Comparison of ENCODE assay signal across 14 mouse cellular contexts in the genomic region with DNA sequence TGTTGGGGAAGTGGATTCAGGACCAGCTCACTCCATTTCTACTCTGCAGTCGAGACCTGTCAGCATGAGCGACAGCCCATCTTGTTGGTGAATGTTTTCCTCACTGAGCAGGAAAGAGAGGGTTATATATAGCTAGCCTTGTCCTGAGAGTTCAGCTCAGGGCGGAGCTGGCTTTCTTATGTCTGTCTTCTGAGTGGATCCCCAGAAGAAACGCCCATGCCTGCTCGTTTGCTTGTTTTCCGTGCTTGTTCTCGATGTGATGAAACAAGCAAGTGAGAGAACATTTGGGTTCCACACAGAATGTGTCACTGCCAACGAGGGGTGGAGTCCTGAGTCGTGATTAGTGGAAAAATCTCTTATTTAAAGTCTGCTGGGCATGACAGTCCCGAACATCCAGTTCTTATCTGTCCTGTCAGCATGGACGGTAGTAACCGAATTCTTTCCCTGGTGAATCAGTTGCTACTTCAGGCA. TPM values are rescaled to one million over a fixed set of nuclear protein-coding genes. Genes with fewer than 3 reads are reported as not detected.
A peak's percentile ranks its signal among the peaks of the same experiment; 100 is the strongest.
DNase-seq lines count a peak whose midpoint lies in the region; ATAC-seq and TF ChIP-seq lines count a peak whose summit lies in the region.
"Had no signal": no experiment of that assay in that cellular context is flagged by ENCODE, and none has a peak within 500 bp of the region (broad histone marks: within the 10 kb centered on the region; RNA-seq: fewer than 3 reads in every experiment).

No protein-coding gene starts in this region.

- intact Hi-C loops in gastrocnemius, postnatal 36 days (cut with DNase I): no loop called here
- intact Hi-C loops in left cerebral cortex, postnatal 36 days (cut with DNase I): no loop called here

- ATAC-seq in heart, embryonic 16.5 days (replicated peaks; ENCODE audit: extremely low read depth, insufficient read depth, low FRiP score): peak; percentile 70
- ATAC-seq in lung, postnatal 0 days: peak; percentile 82

- no peaks in the 10 kb centered on the region for H3K9me3 ChIP-seq in heart, embryonic 16.5 days (replicated peaks; ENCODE audit: control insufficient read depth, low read length)
- H3K9me3 ChIP-seq in lung, postnatal 0 days (ENCODE audit: low read length): no peaks in the 10 kb centered on the region
- H3K9me3 ChIP-seq: embryonic facial prominence, embryonic 15.5 days had no signal

- H3K27ac ChIP-seq in heart, embryonic 16.5 days (ENCODE audit: low read length): peak overlapping the region; percentile 84
- peak overlapping the region; percentile 23; the same call in 1 of the 2 replicates for H3K27ac ChIP-seq in lung, postnatal 0 days (ENCODE audit: low read length)
- H3K27ac ChIP-seq: embryonic facial prominence, embryonic 15.5 days had no signal

- peak; percentile 36 for DNase-seq in gastrocnemius, postnatal 25 days
- DNase-seq in gastrocnemius, postnatal 36 days: no peak
- peak; percentile 52 to 60 for DNase-seq in adrenal gland, postnatal 36 days
- DNase-seq in lung, postnatal 0 days (ENCODE audit: low spot score): peak; percentile 77
- DNase-seq in left cerebral cortex, postnatal 36 days (ENCODE audit: low spot score in 2 of 2): no peak
- no peak for DNase-seq in spleen, postnatal 10 days (ENCODE audit: low spot score in 2 of 2)
- no peak for DNase-seq in retina, postnatal 1 day
- DNase-seq: cerebellum, adult 8-10 months; thymus, adult 2 months had no signal

- H3K9ac ChIP-seq in heart, embryonic 16.5 days (ENCODE audit: low read length): no peak overlapping the region; the same call in 1 of the 2 replicates
- no peak overlapping the region for H3K9ac ChIP-seq in lung, postnatal 0 days (replicated peaks; ENCODE audit: low read depth)
- H3K9ac ChIP-seq: embryonic facial prominence, embryonic 15.5 days had no signal

- TF ChIP-seq CTCF in lung, postnatal 0 days (IDR thresholded peaks at IDR 0.05): no peak

- H3K4me2 ChIP-seq in heart, embryonic 16.5 days (ENCODE audit: low read depth, low read length): peak overlapping the region; percentile 48
- no peak overlapping the region for H3K4me2 ChIP-seq in lung, postnatal 0 days (replicated peaks; ENCODE audit: low read depth, low read length)
- H3K4me2 ChIP-seq: embryonic facial prominence, embryonic 15.5 days had no signal

- peak; percentile 87 for TF ChIP-seq EP300 in lung, postnatal 0 days (IDR thresholded peaks at IDR 0.05)

- no peak overlapping the region for H3K4me3 ChIP-seq in heart, embryonic 16.5 days (ENCODE audit: low read length)
- H3K4me3 ChIP-seq in lung, postnatal 0 days (ENCODE audit: low read depth, low read length): no peak overlapping the region
- H3K4me3 ChIP-seq: embryonic facial prominence, embryonic 15.5 days had no signal

- H3K4me1 ChIP-seq in heart, embryonic 16.5 days (ENCODE audit: control insufficient read depth, insufficient read depth, low read length): peaks cover 35% of the 10 kb centered on the region
- H3K4me1 ChIP-seq in lung, postnatal 0 days (ENCODE audit: insufficient read depth, low read depth, low read length): no peaks in the 10 kb centered on the region
- H3K4me1 ChIP-seq: embryonic facial prominence, embryonic 15.5 days had no signal

- H3K36me3 ChIP-seq in heart, embryonic 16.5 days (ENCODE audit: control insufficient read depth, insufficient read depth): peaks cover 8% of the 10 kb centered on the region; the same call in 1 of the 2 replicates
- peaks cover 22% of the 10 kb centered on the region for H3K36me3 ChIP-seq in lung, postnatal 0 days (ENCODE audit: insufficient read depth, low read length)

- 21% methylated on average over 12 of the region's 12 CpGs for WGBS in heart, embryonic 16.5 days
- 49% methylated on average over 12 of the region's 12 CpGs for WGBS in lung, postnatal 0 days

- H3K27me3 ChIP-seq in heart, embryonic 16.5 days (ENCODE audit: control insufficient read depth, insufficient read depth, low read length): no peaks in the 10 kb centered on the region
- H3K27me3 ChIP-seq in lung, postnatal 0 days (replicated peaks; ENCODE audit: insufficient read depth, low read length): no peaks in the 10 kb centered on the region
- H3K27me3 ChIP-seq: embryonic facial prominence, embryonic 15.5 days had no signal

RNA-seq across cellular contexts. Expression of a gene that starts 31.6 kb away (rescaled TPM):
- not detected for total RNA-seq in gastrocnemius, postnatal 25 days (2021)
- under 1 TPM in 1 of 2 experiments, not detected in 1; 0.69 TPM for total RNA-seq in gastrocnemius, postnatal 36 days (2021)
- total RNA-seq in adrenal gland, postnatal 36 days (2021): 1 to 10 TPM in 1 of 2 experiments, under 1 TPM in 1; 0.36 to 6.4 TPM
- polyA plus RNA-seq in heart, embryonic 16.5 days (2015; fragmentation: Nextera tagmentation; extraction: Ambion mirVana): 5.8 and 20.1 TPM in 2 replicates
- 2.2 and 3.7 TPM in 2 replicates for polyA plus RNA-seq in lung, postnatal 0 days (2015; fragmentation: Nextera tagmentation; extraction: Ambion mirVana)
- under 1 TPM; 0.42 to 0.79 TPM for total RNA-seq in left cerebral cortex, postnatal 36 days (2021)
- total RNA-seq: granulocyte monocyte progenitor cell, adult 5-6 weeks had no signal

RNA-seq across cellular contexts. Expression of a gene that starts 38.7 kb away (rescaled TPM):
- 1 to 10 TPM in 1 of 2 experiments, not detected in 1; 1.4 TPM for total RNA-seq in gastrocnemius, postnatal 25 days (2021)
- under 1 TPM; 0.44 to 0.89 TPM for total RNA-seq in gastrocnemius, postnatal 36 days (2021)
- total RNA-seq in adrenal gland, postnatal 36 days (2021): 10 to 100 TPM in 1 of 2 experiments, 1 to 10 TPM in 1; 6.8 to 12.5 TPM
- 0.89 TPM in 1 of 2 replicates, not detected in the other for polyA plus RNA-seq in heart, embryonic 16.5 days (2015; fragmentation: Nextera tagmentation; extraction: Ambion mirVana)
- polyA plus RNA-seq in lung, postnatal 0 days (2015; fragmentation: Nextera tagmentation; extraction: Ambion mirVana): not detected in 2 replicates
- total RNA-seq in left cerebral cortex, postnatal 36 days (2021): 1 to 10 TPM in 1 of 2 experiments, not detected in 1; 1.4 TPM
- total RNA-seq: granulocyte monocyte progenitor cell, adult 5-6 weeks had no signal
- polyA plus RNA-seq: embryonic facial prominence, embryonic 15.5 days; limb, embryonic 14.5 days had no signal

RNA-seq across cellular contexts. Expression of a gene that starts 43.8 kb away (rescaled TPM):
- total RNA-seq in gastrocnemius, postnatal 25 days (2021): not detected
- not detected for total RNA-seq in gastrocnemius, postnatal 36 days (2021)
- total RNA-seq in adrenal gland, postnatal 36 days (2021): under 1 TPM in 1 of 2 experiments, not detected in 1; 0.17 TPM
- polyA plus RNA-seq in heart, embryonic 16.5 days (2015; fragmentation: Nextera tagmentation; extraction: Ambion mirVana): 1.3 TPM in 1 of 2 replicates, not detected in the other
- polyA plus RNA-seq in lung, postnatal 0 days (2015; fragmentation: Nextera tagmentation; extraction: Ambion mirVana): 0.06 TPM in 1 of 2 replicates, not detected in the other
- not detected for total RNA-seq in left cerebral cortex, postnatal 36 days (2021)
- total RNA-seq: granulocyte monocyte progenitor cell, adult 5-6 weeks; layer of hippocampus, adult 18-20 months had no signal

Comparison
In these comparisons a context has a peak if more than half of its experiments do, and no peak if none do; other contexts are left out.
1. DNase-seq: peak in gastrocnemius, postnatal 25 days (single experiment), adrenal gland, postnatal 36 days (2 of 2) and lung, postnatal 0 days (single experiment); none in gastrocnemius, postnatal 36 days (0 of 2), left cerebral cortex, postnatal 36 days (0 of 2), spleen, postnatal 10 days (0 of 2) and retina, postnatal 1 day (single experiment).